Mouse (Mus musculus) stomach, adult 2 months (tissue): ENCODE data around the gene Cct5. TPM values are rescaled to one million over a fixed set of nuclear protein-coding genes. Genes with fewer than 3 reads are reported as not detected.

Experiments used
- polyA plus RNA-seq: library from polyadenylated mRNA; depleted of rRNA; stranded (reverse); fragments of >200 nt; gene quantifications from 2 replicates; pipeline ENCODE4 v1.2.3, GENCODE M21; 2012; rRNA removed

The Cct5 gene
- 19.6 and 19.8 TPM in 2 replicates for polyA plus RNA-seq

DNA sequence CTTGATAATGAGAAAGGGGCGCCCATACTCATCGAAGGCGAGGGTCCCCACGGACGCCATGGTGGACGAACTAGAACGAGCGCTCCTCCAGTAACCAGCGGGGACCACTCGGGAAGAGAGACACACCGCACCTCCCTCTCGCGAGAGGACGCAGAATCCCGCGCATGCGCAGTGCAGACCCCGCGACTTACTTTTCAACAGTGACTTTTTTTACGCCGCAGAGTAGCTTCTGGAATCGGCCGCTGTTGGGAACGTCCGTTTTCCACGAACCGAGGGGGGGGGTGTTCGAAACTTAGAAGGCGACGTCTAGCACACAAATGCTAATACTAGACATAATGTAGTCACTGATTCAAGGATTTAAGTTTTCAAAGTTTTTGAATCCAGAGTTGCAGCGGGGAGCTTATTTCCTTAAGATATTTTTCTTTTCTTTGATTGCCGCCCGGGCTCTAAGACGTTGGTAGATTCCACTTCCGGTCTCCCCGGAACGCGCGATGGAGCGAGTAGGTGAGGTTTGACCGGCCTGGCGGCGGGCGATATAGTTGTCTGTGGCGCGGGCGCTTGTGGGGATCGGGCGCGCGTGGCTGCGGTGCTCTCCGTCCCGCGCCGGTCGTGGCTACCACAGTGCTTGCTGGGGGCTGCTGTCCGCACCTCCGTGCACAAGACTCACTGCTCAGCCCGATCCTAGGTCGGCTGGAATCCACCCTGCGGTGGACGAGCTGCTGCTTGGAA lies at the start of gene Cct5, which contains the start of gene Fam173b:
Cct5 (minus strand) TSS at position 159 of the 729 bp plus-strand sequence.
Fam173b (plus strand) TSS at position 207 of the 729 bp plus-strand sequence.

DNA sequence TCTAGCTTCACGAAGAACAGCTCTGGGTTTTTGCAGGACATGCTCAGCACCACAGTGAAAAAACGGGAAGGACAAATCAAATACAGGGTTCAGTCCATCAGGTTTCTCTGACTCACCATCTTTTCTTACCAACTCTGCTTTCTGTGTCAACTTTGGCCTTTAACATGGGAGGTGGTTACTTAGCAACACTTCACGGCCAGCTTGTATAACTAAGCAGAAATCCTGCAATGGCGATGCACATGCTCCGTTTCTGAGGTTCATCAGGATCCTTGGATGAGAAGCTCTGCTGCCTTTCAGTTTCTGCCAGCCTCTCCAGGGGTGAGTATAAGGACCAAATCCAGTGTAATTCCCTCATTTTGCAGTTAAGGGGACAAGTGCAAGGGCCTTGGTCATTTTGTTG lies 36.4 kb downstream of the Cct5 start, which contains the start of gene Cmbl:
Cmbl (plus strand) TSS at position 206 of the 400 bp plus-strand sequence.

Other genes starting within 250 kb of the Cct5 start
- 0.57 and 0.72 TPM in 2 replicates for gene Ankrd33b, start 234.1 kb downstream of the Cct5 start, polyA plus RNA-seq
- gene Ropn1l, start 148.1 kb downstream of the Cct5 start, polyA plus RNA-seq: 1.00 and 1.0 TPM in 2 replicates
- 2.0 and 3.7 TPM in 2 replicates for gene March6, start 70.8 kb downstream of the Cct5 start, polyA plus RNA-seq
- gene Cmbl, start 36.4 kb downstream of the Cct5 start, polyA plus RNA-seq: 16.5 and 22.7 TPM in 2 replicates
- gene Fam173b, start within 50 bp of the Cct5 start, polyA plus RNA-seq: 0.62 and 2.2 TPM in 2 replicates